Mouse (Mus musculus): ENCODE data around the gene Stoml3. TPM values are rescaled to one million over a fixed set of nuclear protein-coding genes. Genes with fewer than 3 reads are reported as not detected.

Stoml3 gene
- polyA plus RNA-seq, 1 experiment from 2014 or later: not detected

DNA sequence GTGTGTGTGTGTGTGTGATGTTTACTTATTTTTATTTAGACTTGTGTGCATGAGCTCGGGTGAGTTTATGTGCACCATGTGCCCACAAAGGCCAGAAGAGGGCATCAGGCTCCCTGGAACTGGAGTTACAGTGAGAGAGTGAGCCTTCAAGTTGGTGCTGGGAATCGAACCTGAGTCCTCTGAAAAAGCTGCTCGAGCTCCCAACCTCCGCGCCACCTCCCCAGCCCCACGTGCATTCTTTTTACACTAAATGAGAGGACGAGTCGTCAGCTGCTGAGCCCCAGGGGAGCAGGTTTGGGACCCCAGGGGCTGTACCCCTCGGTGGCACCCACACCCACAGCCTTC, 25.8 kb upstream of the Stoml3 start:
- DNase-seq: no peak
- peak; percentile 0; the same call in 1 of the 2 replicates for ATAC-seq (ENCODE audit: low read depth)
- 0% methylated on average over 9 of the region's 9 CpGs for WGBS (ENCODE audit: insufficient replicate concordance)

DNA sequence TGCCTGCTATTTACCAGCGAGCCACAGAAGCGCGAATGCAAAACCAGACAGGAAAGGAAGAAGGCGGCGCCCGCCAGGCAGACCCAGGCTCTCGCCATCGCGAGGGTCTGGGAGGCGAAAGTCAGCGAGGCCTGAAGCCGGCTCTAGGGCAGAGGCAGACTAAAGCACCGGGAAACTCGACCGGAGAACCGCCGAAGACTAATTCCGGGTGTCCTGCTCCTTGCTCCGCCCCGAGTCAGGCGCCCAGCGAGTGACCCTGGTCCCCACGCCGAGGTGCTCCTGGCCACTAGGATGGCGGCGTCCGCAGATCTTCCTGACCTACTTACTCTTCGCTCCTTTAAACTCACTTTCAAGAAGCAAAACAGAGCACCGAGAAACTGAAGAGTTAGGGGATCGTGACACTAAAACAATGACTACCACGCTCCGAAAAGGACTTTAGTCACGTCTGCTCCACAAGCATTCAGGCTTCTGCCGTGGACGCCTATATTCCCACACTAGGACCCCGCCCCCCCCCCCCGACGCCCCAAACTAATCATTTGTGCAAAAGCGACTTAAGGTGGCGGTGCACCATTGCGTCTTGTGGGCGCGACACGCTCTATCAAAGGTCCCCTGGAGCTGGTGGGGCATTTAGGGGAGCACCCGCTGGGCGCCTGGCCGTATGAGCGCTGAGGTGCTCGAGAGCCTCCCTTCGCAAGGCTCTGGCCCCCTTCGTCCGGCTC, 25.2 kb upstream of the Stoml3 start, which contains the start of the genes Nhlrc3 and Proser1:
Gene Nhlrc3 (minus strand): TSS at position 287 of the 719 bp plus-strand sequence.
Gene Proser1 (plus strand): TSS at position 621 of the 719 bp plus-strand sequence.
- 0% methylated on average over 52 of the region's 52 CpGs for WGBS (ENCODE audit: insufficient replicate concordance)
- H3K4me2 ChIP-seq: peak within 1 kb of the TSS; percentile 80
- peak within 1 kb of the TSS; percentile 85 for H3K27ac ChIP-seq
- peaks cover 28% of the 10 kb centered on the region for H3K36me3 ChIP-seq
- ATAC-seq (ENCODE audit: low read depth): peak; percentile 92
- no peaks in the 10 kb centered on the region for H3K9me3 ChIP-seq (replicated peaks)
- peak; percentile 83 for DNase-seq
- peak within 1 kb of the TSS; percentile 86 for H3K9ac ChIP-seq
- H3K27me3 ChIP-seq: no peaks in the 10 kb centered on the region
- peaks cover 47% of the 10 kb centered on the region for H3K4me1 ChIP-seq (replicated peaks)
- H3K4me3 ChIP-seq (replicated peaks): peak within 1 kb of the TSS; percentile 93

More for the DNA sequence above, 25.8 kb upstream of the Stoml3 start:
- Histone ChIP-seq H3K27ac (peak overlapping the region; percentile 85), H3K27me3 (no peaks in the 10 kb centered on the region), H3K4me2 (peak overlapping the region; percentile 80), H3K36me3 (peaks cover 31% of the 10 kb centered on the region), H3K4me1 (replicated peaks) (peaks cover 43% of the 10 kb centered on the region), H3K4me3 (replicated peaks) (peak overlapping the region; percentile 93), H3K9me3 (replicated peaks) (no peaks in the 10 kb centered on the region), H3K9ac (peak overlapping the region; percentile 86)

DNA sequence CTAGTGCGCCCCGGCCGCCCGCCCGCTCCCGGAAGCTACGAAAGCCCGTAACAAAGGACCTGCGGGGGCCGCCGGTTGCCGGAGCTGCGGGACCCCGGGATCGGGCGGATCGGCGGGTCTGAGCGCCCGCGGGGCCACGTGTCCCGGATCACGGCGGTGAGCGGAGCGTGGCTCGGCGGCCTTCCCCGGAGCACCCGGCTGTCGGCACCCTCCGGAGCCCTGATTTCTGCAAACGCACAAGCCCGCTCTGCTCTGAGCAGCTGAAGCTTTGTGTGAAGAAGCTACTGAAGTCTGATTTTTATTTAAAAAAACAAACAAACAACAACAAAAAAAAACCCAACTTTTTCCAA, 24.7 kb upstream of the Stoml3 start:
- peaks cover 52% of the 10 kb centered on the region for H3K4me1 ChIP-seq (replicated peaks)
- peak overlapping the region; percentile 93 for H3K4me3 ChIP-seq (replicated peaks)
- H3K36me3 ChIP-seq: peaks cover 28% of the 10 kb centered on the region
- H3K27ac ChIP-seq: peak overlapping the region; percentile 85
- peak overlapping the region; percentile 80 for H3K4me2 ChIP-seq
- no peaks in the 10 kb centered on the region for H3K9me3 ChIP-seq (replicated peaks)
- WGBS (ENCODE audit: insufficient replicate concordance): 0% methylated on average over 35 of the region's 35 CpGs
- peak overlapping the region; percentile 86 for H3K9ac ChIP-seq
- peak; percentile 55; the same call in 1 of the 2 replicates for ATAC-seq (ENCODE audit: low read depth)
- H3K27me3 ChIP-seq: no peaks in the 10 kb centered on the region
- DNase-seq: no peak

DNA sequence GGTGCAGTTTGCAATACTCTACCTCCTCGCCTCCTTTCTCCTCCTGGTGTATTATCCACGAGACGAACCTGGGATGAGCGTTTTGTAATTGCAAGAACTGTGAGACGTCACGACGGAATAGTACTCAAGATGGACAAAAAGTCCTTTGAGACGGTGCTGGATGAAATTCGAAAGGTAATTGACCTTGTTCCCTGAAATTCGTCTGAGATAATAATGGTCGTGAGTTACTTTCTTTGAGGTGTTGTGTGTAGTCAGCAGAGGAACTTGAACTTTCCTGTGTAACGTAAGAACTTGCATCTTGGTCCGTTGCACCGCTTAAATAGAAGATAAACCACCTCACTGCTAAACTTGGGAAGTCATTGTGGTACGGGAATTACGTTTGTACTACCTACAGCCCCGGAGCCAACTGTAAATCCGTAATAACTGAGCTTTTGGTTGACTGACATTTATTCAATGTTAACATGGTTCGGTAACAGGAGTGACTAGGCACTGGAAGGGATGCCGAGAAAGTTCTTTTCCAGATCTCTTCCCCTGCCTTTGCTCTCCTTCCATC, 24.2 kb upstream of the Stoml3 start:
- Histone ChIP-seq H3K36me3 (peaks cover 30% of the 10 kb centered on the region), H3K27me3 (no peaks in the 10 kb centered on the region), H3K4me1 (replicated peaks) (peaks cover 56% of the 10 kb centered on the region), H3K27ac (peak overlapping the region; percentile 85; the same call in 1 of the 2 replicates), H3K4me3 (replicated peaks) (peak overlapping the region; percentile 93), H3K9ac (peak overlapping the region; percentile 86), H3K9me3 (replicated peaks) (no peaks in the 10 kb centered on the region), H3K4me2 (peak overlapping the region; percentile 80)
- ATAC-seq (ENCODE audit: low read depth) (no peak), DNase-seq (no peak)
- under 1% methylated on average over 20 of the region's 20 CpGs for WGBS (ENCODE audit: insufficient replicate concordance)

DNA sequence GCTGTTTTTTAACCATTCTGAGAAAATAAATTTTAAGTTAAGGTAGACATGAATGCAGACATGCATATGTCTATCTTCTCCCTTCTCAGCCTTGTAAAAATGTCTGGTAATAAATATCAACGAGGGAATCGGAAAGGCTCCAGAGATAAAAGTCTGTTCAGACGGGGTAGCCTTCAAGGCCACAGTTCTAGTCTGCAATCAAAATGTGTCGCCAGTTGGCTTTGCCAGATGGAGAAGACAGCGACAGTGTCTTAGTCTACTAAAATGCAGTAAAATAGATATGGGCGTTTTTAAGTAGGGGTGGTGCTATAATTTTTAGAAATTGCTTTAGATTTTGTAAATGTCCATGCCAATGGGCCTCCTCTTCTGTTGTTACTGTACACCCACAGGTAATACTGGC, 23.1 kb upstream of the Stoml3 start:
- DNase-seq: no peak
- Histone ChIP-seq H3K4me3 (replicated peaks) (peak overlapping the region; percentile 93), H3K27ac (no peak overlapping the region), H3K36me3 (peaks cover 31% of the 10 kb centered on the region), H3K27me3 (no peaks in the 10 kb centered on the region), H3K9me3 (replicated peaks) (no peaks in the 10 kb centered on the region), H3K9ac (peak overlapping the region; percentile 86), H3K4me2 (peak overlapping the region; percentile 80), H3K4me1 (replicated peaks) (peaks cover 57% of the 10 kb centered on the region)
- 21% methylated on average over 6 of the region's 6 CpGs for WGBS (ENCODE audit: insufficient replicate concordance)
- ATAC-seq (ENCODE audit: low read depth): no peak

DNA sequence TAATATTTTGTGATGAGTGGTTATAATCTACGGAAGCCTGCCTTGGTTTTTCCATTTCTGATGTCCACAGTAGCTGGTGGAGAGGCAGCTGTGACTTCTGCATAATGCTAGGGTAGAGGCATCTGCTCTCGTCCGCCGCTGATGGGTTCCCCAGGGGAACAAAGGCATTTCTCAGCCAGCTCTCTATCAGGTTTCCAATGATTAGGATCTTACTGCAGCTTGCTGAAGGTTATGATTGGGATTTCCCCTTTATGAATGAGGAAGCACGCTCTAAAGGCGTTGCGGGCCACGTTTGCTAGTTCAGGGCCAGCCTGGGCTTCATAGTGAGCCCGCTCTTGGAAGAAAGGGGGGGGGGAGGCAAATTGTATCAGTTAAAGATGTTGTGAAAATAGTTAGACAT, 22.0 kb upstream of the Stoml3 start:
- Histone ChIP-seq H3K4me1 (replicated peaks) (peaks cover 49% of the 10 kb centered on the region), H3K27me3 (no peaks in the 10 kb centered on the region), H3K9me3 (replicated peaks) (no peaks in the 10 kb centered on the region), H3K4me2 (peak overlapping the region; percentile 80), H3K4me3 (replicated peaks) (0 out of 2 replicates have a peak overlapping the region, but pooled peaks have one; percentile 4), H3K9ac (no peak overlapping the region), H3K27ac (no peak overlapping the region), H3K36me3 (peaks cover 34% of the 10 kb centered on the region)
- no peak for ATAC-seq (ENCODE audit: low read depth)
- WGBS (ENCODE audit: insufficient replicate concordance): 54% methylated on average over 9 of the region's 9 CpGs
- no peak for DNase-seq

DNA sequence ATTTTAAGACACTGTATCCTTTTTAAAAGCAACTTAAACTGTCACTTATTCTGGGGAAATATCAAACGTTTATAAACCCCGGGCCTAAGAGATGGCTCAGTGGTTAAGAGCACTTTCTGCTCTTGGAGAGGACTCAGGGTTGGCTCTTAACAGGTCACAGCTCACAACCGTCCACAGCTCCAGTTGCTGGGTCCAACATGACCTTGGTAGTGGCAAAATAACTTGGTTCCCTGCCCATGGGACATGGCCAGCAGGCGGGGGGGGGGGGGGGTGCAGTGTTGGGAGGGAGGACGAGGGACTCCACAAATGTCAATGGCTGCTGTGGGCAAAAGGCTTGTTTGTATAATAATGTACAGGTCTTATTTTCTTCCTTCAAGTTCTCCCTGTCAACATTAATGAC, 21.1 kb upstream of the Stoml3 start:
- DNase-seq (no peak), ATAC-seq (ENCODE audit: low read depth) (no peak)
- no peak overlapping the region for H3K4me3 ChIP-seq (replicated peaks)
- peaks cover 44% of the 10 kb centered on the region for H3K4me1 ChIP-seq (replicated peaks)
- no peaks in the 10 kb centered on the region for H3K9me3 ChIP-seq (replicated peaks)
- WGBS (ENCODE audit: insufficient replicate concordance): 61% methylated on average over 5 of the region's 5 CpGs
- no peak overlapping the region for H3K27ac ChIP-seq
- H3K9ac ChIP-seq: no peak overlapping the region
- peaks cover 42% of the 10 kb centered on the region for H3K36me3 ChIP-seq
- no peak overlapping the region for H3K4me2 ChIP-seq
- H3K27me3 ChIP-seq: no peaks in the 10 kb centered on the region

DNA sequence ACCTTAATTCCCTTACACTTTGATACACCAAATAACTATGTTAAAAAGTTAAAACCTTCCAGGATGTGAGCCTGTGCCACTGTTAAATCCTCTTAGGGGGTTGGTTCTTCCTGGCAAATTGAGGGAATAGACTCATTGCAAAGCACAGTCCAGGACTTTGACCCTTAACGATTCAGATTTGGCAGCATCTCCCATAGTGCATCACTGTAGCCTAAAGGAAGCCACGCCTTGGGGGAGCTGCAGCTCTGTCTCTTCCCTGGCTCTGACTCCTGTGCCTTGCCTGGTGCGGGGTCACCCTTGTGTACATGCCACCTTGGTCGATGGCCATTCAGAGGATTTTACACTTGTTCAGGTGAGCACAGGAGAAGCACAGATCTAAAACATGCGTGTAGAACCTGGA, 18.8 kb upstream of the Stoml3 start:
- ATAC-seq (ENCODE audit: low read depth) (peak; percentile 52), DNase-seq (no peak)
- H3K4me1 ChIP-seq (replicated peaks): peaks cover 38% of the 10 kb centered on the region

DNA sequence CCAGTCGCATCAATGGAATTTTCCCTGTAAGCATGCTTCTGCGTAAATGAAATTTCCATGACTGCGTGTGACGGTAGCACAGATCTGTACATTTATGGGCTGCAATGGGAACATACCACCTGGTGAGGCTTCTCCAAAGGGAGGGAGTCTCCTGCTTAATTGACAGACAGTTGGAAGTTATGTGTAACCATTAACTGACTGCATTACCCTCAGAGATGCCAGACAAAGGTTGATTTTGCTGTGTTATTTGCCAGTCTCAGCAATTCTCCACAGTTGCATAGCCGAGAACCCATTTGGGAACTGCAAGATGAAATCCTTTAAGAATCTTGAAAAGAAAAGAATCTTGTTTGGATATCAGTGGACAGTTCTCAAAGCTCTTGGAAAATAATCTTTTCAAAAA, 16.4 kb upstream of the Stoml3 start:
- Histone ChIP-seq H3K4me3 (replicated peaks) (no peak overlapping the region), H3K9me3 (replicated peaks) (no peaks in the 10 kb centered on the region), H3K27ac (no peak overlapping the region), H3K27me3 (no peaks in the 10 kb centered on the region), H3K9ac (no peak overlapping the region), H3K4me1 (replicated peaks) (peaks cover 19% of the 10 kb centered on the region), H3K36me3 (peaks cover 81% of the 10 kb centered on the region), H3K4me2 (no peak overlapping the region)
- no peak for DNase-seq
- no peak for ATAC-seq (ENCODE audit: low read depth)
- 95% methylated on average over 5 of the region's 5 CpGs for WGBS (ENCODE audit: insufficient replicate concordance)

More for the DNA sequence above, 18.8 kb upstream of the Stoml3 start:
- 77% methylated on average over 5 of the region's 5 CpGs for WGBS (ENCODE audit: insufficient replicate concordance)
- H3K9ac ChIP-seq: no peak overlapping the region
- H3K36me3 ChIP-seq: peaks cover 65% of the 10 kb centered on the region
- H3K4me2 ChIP-seq: no peak overlapping the region
- H3K27me3 ChIP-seq: no peaks in the 10 kb centered on the region
- no peaks in the 10 kb centered on the region for H3K9me3 ChIP-seq (replicated peaks)
- H3K4me3 ChIP-seq (replicated peaks): no peak overlapping the region
- no peak overlapping the region for H3K27ac ChIP-seq

DNA sequence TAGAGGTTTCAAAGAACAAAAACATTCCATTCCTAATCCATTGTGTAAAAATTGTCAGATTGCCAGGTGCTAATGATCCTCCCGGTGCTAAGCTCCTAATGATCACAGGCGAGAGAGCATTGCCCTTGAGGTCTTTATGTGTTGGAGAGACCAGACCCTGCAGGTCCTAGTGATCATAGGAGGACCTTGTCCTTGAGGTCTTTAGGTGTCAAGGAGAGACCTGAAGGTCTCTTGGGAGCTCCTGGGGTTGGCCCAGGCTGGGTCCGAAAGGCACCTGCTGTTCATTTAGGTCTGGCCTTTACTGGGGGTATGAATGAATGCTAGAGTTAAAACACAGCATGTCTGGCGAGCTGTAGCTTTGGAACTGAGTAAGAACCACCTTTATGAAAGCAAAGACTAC, 14.3 kb upstream of the Stoml3 start:
- H3K27me3 ChIP-seq: no peaks in the 10 kb centered on the region
- DNase-seq (no peak), ATAC-seq (ENCODE audit: low read depth) (no peak)
- no peak overlapping the region for H3K4me3 ChIP-seq (replicated peaks)
- WGBS (ENCODE audit: insufficient replicate concordance): 71% methylated on average over 4 of the region's 4 CpGs
- H3K9me3 ChIP-seq (replicated peaks): no peaks in the 10 kb centered on the region
- H3K36me3 ChIP-seq: peaks cover 92% of the 10 kb centered on the region
- no peak overlapping the region for H3K4me2 ChIP-seq
- peaks cover 2% of the 10 kb centered on the region for H3K4me1 ChIP-seq (replicated peaks)
- H3K9ac ChIP-seq: no peak overlapping the region
- H3K27ac ChIP-seq: no peak overlapping the region

DNA sequence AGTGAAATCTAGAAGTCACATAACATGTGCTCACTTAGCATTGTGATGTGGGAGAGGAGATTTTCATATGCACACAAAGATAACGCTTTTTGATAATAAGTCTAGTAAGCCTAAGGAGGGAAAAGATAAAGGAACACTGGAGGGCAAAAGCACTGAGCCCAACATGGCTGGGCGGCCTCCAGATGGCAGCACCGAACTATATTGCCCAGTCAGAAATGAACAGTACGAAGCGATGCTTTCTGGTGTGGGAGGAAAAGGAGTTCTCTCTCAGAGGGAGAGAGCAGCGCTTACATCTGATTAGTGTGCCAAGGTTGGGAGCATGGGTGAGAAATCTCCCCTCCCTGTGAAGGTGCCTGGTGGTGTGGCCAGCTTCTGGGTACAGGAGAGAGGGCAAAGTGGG, 12.6 kb upstream of the Stoml3 start:
- Histone ChIP-seq H3K4me3 (replicated peaks) (no peak overlapping the region), H3K27me3 (no peaks in the 10 kb centered on the region), H3K9me3 (replicated peaks) (no peaks in the 10 kb centered on the region), H3K4me1 (replicated peaks) (no peaks in the 10 kb centered on the region), H3K9ac (no peak overlapping the region), H3K4me2 (no peak overlapping the region), H3K36me3 (peaks cover 87% of the 10 kb centered on the region), H3K27ac (no peak overlapping the region)
- 57% methylated on average over 6 of the region's 6 CpGs for WGBS (ENCODE audit: insufficient replicate concordance)
- no peak for DNase-seq
- peak; percentile 43; the same call in 1 of the 2 replicates for ATAC-seq (ENCODE audit: low read depth)

DNA sequence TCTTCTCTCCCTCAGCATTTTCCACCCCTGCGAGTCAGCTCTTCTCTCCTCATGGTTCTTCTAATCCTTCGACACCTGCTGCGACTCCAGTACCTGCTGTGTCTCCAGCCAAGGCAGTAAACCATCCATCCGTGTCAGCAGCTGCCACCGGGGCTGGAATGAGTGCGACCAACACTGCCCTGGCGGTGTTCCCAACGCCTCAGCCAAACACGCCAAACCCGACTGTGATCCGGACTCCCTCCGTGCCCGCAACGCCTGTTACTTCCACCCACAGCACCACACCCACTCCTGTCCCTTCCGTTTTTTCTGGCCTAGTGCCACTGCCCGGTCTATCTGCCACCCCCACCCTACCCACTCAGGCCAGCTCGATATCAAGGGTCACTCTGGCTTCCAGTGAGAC, 11.0 kb upstream of the Stoml3 start:
- no peak overlapping the region for H3K4me2 ChIP-seq
- 86% methylated on average over 17 of the region's 17 CpGs for WGBS (ENCODE audit: insufficient replicate concordance)
- ATAC-seq (ENCODE audit: low read depth): no peak
- H3K27me3 ChIP-seq: no peaks in the 10 kb centered on the region
- no peak for DNase-seq
- H3K9me3 ChIP-seq (replicated peaks): no peaks in the 10 kb centered on the region
- H3K4me3 ChIP-seq (replicated peaks): no peak overlapping the region
- H3K9ac ChIP-seq: no peak overlapping the region
- H3K4me1 ChIP-seq (replicated peaks): no peaks in the 10 kb centered on the region
- H3K27ac ChIP-seq: no peak overlapping the region
- H3K36me3 ChIP-seq: peaks cover 84% of the 10 kb centered on the region
